In genomic region chr2:83739461-83740124, GRCm38 (mm10) we compare ENCODE assay signal across 10 mouse cellular contexts. TPM values are rescaled to one million over a fixed set of nuclear protein-coding genes. Genes with fewer than 3 reads are reported as not detected.
DNase-seq lines count a peak whose midpoint lies in the region; ATAC-seq and TF ChIP-seq lines count a peak whose summit lies in the region.
"Had no signal": no experiment of that assay in that cellular context is flagged by ENCODE, and none has a peak within 500 bp of the region (broad histone marks: within the 10 kb centered on the region; RNA-seq: fewer than 3 reads in every experiment).

No protein-coding gene starts in this region.

- peak; percentile 30 for DNase-seq in heart, postnatal 0 days (ENCODE audit: low spot score)
- no peak for DNase-seq in heart, postnatal 36 days
- DNase-seq in spleen, adult 2 months (ENCODE audit: low read depth in 1 of 2, low spot score in 2 of 2): no peak
- no peak for DNase-seq in spleen, postnatal 4 days (ENCODE audit: low spot score in 2 of 2)
- DNase-seq in natural killer cell, adult 2 months (ENCODE audit: low spot score in 2 of 2): no peak
- no peak for DNase-seq in layer of hippocampus, postnatal 10 days (ENCODE audit: low spot score in 2 of 2)
- no peak for DNase-seq in adipocyte (ENCODE audit: low spot score)
- DNase-seq: cerebellum, adult 11 months had no signal

- H3K27ac ChIP-seq in heart, postnatal 0 days (ENCODE audit: low read depth): peak overlapping the region; percentile 12; the same call in 1 of the 2 replicates
- peak overlapping the region; percentile 12; the same call in 1 of the 2 replicates for H3K27ac ChIP-seq in spleen, adult 2 months (ENCODE audit: insufficient read depth, low read length)

- no peak for TF ChIP-seq EP300 in heart, postnatal 0 days (IDR thresholded peaks at IDR 0.05; ENCODE audit: low read depth)

- no peaks in the 10 kb centered on the region for H3K9me3 ChIP-seq in heart, postnatal 0 days (replicated peaks; ENCODE audit: control insufficient read depth, low read length)
- H3K9me3 ChIP-seq: G1E had no signal

- H3K36me3 ChIP-seq in heart, postnatal 0 days (replicated peaks; ENCODE audit: control insufficient read depth, insufficient read depth, low read length): peaks cover 15% of the 10 kb centered on the region
- H3K36me3 ChIP-seq in spleen, adult 2 months (ENCODE audit: control insufficient read depth, insufficient read depth, low read length): peaks cover 12% of the 10 kb centered on the region

- no peak overlapping the region for H3K4me3 ChIP-seq in heart, postnatal 0 days (ENCODE audit: low read depth, low read length)
- no peak overlapping the region for H3K4me3 ChIP-seq in spleen, adult 2 months (ENCODE audit: extremely low read depth, insufficient read depth, insufficient read length)

- no peaks in the 10 kb centered on the region for H3K27me3 ChIP-seq in heart, postnatal 0 days (ENCODE audit: control insufficient read depth, insufficient read depth, low read length)
- no peaks in the 10 kb centered on the region for H3K27me3 ChIP-seq in spleen, adult 2 months (ENCODE audit: control insufficient read depth, insufficient read depth, low read length)

- H3K9ac ChIP-seq in heart, postnatal 0 days (replicated peaks; ENCODE audit: low read depth, low read length): no peak overlapping the region

- H3K4me1 ChIP-seq in heart, postnatal 0 days (ENCODE audit: control insufficient read depth, insufficient read depth): peaks cover 5% of the 10 kb centered on the region; the same call in 1 of the 2 replicates
- H3K4me1 ChIP-seq in spleen, adult 2 months (ENCODE audit: control insufficient read depth, insufficient read depth, insufficient read length): peaks cover 14% of the 10 kb centered on the region; the same call in 1 of the 2 replicates

- ATAC-seq in heart, postnatal 0 days (ENCODE audit: insufficient read depth, low read depth): no peak
- peak; percentile 47 for ATAC-seq in granulocyte monocyte progenitor cell, adult 5-6 weeks (replicated peaks; ENCODE audit: poor library complexity, severe bottlenecking)

- TF ChIP-seq CTCF in heart, postnatal 0 days (IDR thresholded peaks at IDR 0.05; ENCODE audit: low read depth): no peak
- no peak for TF ChIP-seq CTCF in spleen, adult 2 months (IDR thresholded peaks at IDR 0.05; ENCODE audit: extremely low read depth, insufficient read depth, insufficient read length, insufficient replicate concordance)

- intact Hi-C loops in heart, postnatal 36 days (cut with DNase I): no loop called here

- no peak for TF ChIP-seq POLR2A in spleen, adult 2 months (IDR thresholded peaks at IDR 0.05; ENCODE audit: low read depth, low read length)

- WGBS in heart, postnatal 0 days: 48% methylated on average over 9 of the region's 9 CpGs
- WGBS in spleen, adult 2 months: 44% methylated on average over 9 of the region's 9 CpGs

- H3K4me2 ChIP-seq in heart, postnatal 0 days (ENCODE audit: low read depth, low read length): no peak overlapping the region

RNA-seq across cellular contexts. Expression of gene Itgav, which starts 15.4 kb away (rescaled TPM):
- 23.2 and 66.4 TPM in 2 replicates for total RNA-seq in heart, postnatal 0 days (2014; rRNA removed; ENCODE audit: low replicate concordance)
- polyA plus RNA-seq in heart, postnatal 0 days (2015; fragmentation: Nextera tagmentation; extraction: Ambion mirVana): 37.4 and 42.1 TPM in 2 replicates
- total RNA-seq in heart, postnatal 36 days (2021): 10 to 100 TPM; 40.6 to 41.4 TPM
- 17.5 and 36.6 TPM in 2 replicates for polyA plus RNA-seq in spleen, adult 2 months (2012; rRNA removed)
- total RNA-seq in granulocyte monocyte progenitor cell, adult 5-6 weeks (2014; fragmentation: Nextera tagmentation): 17.0 and 33.3 TPM in 2 replicates
- total RNA-seq in granulocyte monocyte progenitor cell, adult 5-6 weeks (2017): 16.4 and 23.8 TPM in 2 replicates
- total RNA-seq in layer of hippocampus, postnatal 10 days (2021): 10 to 100 TPM; 50.4 to 52.3 TPM
